Mouse (Mus musculus): Measurements from ENCODE around the gene C1qtnf2.

The C1qtnf2 gene

DNA sequence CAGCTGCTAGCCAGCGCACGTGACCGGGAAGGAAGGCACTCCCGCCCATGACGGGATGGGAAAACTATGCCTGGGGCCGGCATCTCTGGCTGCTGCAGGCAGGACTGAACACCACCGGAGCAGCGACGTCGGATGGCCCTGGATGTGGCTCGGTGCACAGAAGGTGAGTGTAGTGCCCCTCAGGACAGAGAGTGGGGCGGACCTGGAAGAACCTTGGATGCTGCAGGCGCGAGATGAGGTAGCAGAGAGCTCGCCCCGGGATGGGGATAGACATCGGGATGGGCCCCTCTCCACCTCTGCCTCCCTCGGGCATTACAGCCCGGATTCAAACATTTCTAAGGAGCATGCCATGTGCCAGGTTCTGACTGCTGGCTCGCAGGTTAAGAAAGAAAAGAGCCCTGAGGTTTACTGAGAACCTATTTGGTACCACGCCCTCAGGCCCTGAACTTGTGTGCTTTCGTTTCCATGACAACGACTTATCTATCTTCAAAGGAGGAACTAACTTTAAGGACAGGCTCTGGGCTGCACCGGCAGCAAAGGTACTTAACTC, at the start of gene C1qtnf2:
TSS of gene C1qtnf2 (plus strand) at position 52 of the 550 bp plus-strand sequence.
- no peak for DNase-seq (ENCODE audit: inconsistent ontology term)

- no peak for DNase-seq (ENCODE audit: inconsistent ontology term)
Observed at GRCm38 (mm10) chr11:43424386-43424785, 49.7 kb upstream of the C1qtnf2 start.

DNA sequence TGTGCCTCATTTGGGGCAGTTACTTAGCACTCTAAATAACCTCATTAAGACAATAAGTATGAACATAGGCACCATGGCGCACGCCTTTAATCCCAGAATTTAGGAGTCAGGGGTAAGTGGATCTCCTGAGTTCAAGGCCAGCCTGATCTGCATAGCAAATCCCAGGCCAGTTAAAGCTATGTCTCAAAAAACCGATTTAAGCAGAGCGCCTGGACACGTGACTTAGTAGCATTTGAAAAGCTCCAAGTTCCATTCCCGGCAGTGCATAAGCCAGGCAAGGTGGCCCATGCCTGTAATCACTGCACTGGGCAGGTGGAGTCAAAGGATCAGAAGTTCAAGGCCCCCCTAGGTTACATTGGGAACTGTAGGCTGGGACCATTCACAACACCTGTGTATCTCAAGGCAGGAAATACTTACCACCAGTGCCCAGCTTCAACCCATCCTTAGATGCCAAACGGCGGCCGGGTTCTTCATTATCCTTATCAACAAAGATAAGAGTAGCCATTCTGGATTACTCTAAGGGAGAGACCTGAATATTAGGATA, 48.8 kb upstream of the C1qtnf2 start:
- DNase-seq (ENCODE audit: inconsistent ontology term): no peak

DNA sequence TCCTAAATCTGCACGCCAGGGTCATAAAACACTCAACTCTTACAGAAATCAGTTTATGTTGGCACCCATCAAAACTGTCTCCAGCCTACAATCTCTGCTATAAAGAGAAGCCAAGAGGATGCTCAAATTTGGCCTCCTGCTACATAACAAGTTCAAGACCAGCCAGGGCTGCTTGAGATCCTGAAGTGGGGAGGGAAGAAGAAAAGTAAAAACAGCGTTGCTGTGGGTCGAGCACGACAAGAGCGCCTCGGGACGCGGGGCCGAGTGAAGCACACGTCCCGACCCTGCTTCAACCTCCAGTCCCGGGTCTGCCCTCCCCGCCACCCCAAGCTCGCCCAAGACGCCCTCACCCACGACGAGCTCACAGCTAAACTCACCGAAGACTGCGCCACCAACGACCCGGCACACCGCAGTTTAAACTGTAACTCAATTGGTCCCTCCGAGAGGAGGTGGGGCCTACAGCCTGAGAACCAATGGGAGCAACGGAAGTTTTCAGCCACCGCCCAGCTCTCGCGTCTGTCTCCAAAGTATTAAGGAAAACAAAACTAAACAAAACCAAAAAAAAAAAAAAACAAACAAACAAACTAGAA, 48.2 kb upstream of the C1qtnf2 start, which contains the start of gene Pttg1:
TSS of gene Pttg1 (minus strand) at position 428 of the 590 bp plus-strand sequence.
- DNase-seq (ENCODE audit: inconsistent ontology term): peak; percentile 92

GRCm38 (mm10) chr11:43426414-43426884, 47.6 kb upstream of the C1qtnf2 start:
- DNase-seq (ENCODE audit: inconsistent ontology term): no peak

DNA sequence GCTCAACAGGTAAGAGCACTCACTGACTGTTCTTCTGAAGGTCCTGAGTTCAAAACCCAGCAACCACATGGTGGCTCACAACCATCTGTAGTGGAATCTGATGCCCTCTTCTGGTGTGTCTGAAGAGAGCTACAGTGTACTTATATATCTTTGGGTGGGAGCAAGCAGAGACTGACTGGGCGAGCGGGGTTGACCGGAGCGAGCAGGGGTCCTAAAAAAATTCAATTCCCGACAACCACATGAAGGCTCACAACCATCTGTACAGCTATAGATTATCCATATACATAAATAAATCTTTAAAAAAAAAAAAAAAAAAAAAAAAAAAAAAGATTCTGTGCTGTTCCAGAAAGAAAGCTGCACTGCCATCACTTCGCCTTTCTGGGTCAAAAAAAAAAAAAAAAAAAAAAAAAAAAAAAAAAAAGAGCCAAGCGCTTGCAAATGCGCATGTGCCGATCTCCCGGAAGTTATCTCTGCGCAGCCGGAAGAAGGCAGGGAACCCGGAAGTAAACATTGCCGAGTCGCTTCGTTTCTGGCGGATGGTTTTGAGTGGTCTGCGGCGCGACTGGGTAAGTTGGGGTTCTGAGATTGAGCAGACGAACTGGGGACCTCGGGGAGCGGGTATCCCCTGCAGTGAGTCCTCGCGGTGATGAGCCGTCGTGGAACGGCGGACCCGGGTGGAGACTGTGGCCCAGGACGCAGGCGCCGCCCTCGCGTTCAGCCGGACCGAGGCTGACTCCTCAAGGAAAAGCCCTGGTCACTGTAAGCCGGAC, 40.6 kb upstream of the C1qtnf2 start, which contains the start of gene Slu7:
TSS of gene Slu7 (plus strand) at position 491 of the 770 bp plus-strand sequence.
- peak; percentile 77 for DNase-seq (ENCODE audit: inconsistent ontology term)

DNA sequence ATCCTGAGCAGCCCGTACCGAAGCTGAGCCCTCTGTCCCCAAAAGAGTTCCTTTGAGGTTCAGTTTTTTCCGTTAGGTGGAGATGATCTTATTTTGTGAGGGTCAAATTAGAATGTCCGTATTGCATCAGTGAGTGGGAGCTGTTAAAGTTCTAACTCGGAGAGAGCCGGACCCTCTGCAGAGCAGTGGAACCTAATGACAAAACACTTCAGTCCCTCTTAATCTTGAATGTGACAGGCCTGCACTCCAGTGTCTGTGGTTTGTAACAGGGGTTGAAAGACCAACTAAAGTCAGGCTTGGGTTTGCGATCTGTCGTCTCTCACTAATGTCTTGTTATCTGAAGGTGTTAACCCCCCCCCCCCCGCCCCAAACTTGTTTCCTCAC, 40.1 kb upstream of the C1qtnf2 start:
- no peak for DNase-seq (ENCODE audit: inconsistent ontology term)

GRCm38 (mm10) chr11:43441121-43441520, 33.0 kb upstream of the C1qtnf2 start:
- DNase-seq (ENCODE audit: inconsistent ontology term): no peak

DNA sequence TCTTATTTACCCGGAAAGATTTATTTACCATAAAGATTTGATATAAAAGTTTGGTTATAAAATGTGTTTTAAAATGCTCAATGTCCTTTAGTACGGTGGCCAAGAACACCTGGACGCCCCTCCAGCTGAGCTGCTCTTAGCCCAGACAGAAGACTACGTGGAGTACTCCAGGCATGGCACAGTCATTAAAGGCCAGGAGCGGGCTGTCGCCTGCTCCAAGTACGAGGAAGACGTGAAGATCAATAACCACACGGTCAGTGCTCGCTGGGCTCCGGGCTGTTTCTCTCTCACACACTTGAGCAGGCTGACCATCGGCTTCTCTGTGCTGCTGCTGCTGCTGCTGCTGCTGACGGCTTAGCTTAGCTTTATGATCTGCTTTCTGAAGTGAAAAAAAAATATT, 30.9 kb upstream of the C1qtnf2 start:
- no peak for DNase-seq (ENCODE audit: inconsistent ontology term)

- no peak for DNase-seq (ENCODE audit: inconsistent ontology term)
Observed at GRCm38 (mm10) chr11:43449916-43450315, 24.2 kb upstream of the C1qtnf2 start.

GRCm38 (mm10) chr11:43451322-43451721, 22.8 kb upstream of the C1qtnf2 start:
- no peak for DNase-seq (ENCODE audit: inconsistent ontology term)

DNA sequence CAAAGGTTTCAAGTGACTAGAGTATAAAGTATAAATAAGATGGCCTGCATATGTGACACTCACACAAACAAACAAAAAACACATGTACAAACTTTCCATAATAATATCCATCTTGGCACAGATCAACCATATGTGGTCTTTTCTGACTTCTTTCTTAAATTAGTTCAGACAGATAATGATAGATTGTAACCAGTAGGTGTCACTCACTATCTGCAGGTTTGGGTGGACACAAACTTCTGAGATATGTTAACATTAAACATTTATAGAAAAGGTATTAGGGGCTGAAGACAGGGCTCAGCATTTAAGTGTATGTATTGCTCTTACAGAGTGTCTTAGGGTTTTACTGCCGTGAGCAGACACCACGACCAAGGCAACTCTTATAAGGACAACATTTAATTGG, 21.8 kb upstream of the C1qtnf2 start:
- DNase-seq (ENCODE audit: inconsistent ontology term): no peak

DNA sequence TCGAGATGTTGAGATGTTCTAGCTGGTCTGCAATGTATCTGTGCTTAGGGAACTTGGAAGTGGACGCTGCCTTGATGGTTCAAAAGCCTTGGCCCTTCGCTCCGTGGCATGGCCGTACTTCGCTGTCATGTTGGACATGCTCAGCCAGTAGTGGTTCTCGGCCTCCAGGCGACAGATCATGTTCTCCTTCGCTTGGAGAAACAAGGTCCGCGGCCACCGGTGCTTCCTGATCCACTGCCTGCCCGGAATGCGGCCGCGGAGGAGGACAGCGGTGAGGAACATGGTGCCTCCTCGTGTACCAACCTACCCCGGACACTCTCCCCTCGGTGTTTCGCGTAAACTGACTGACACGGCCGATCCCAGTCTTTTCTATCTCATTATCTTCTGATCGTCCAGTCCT, 10.9 kb upstream of the C1qtnf2 start:
- no peak for DNase-seq (ENCODE audit: inconsistent ontology term)

DNA sequence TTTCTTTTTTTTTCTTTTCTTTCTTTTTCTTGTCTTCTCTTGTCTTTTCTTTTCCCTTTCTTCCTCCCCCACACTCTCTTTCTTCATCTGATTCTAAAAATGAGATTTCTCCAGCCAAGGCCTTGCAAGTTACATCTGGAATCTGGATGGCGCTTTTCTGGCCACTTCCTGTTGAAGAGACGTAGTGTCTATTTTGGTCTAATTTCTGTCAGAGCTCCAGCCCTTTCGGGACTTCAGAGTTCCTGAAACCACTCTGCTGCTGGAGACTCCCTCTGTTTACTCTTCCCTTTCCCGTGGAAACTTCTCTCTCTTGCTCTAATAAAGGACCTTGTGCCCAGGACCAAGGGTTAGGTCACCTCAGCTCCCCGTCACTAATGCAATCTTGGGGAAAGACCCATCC, 4.0 kb upstream of the C1qtnf2 start:
- DNase-seq (ENCODE audit: inconsistent ontology term): no peak

GRCm38 (mm10) chr11:43470881-43471820, 2.9 kb upstream of the C1qtnf2 start:
- peak; percentile 90 for DNase-seq (ENCODE audit: inconsistent ontology term)

DNA sequence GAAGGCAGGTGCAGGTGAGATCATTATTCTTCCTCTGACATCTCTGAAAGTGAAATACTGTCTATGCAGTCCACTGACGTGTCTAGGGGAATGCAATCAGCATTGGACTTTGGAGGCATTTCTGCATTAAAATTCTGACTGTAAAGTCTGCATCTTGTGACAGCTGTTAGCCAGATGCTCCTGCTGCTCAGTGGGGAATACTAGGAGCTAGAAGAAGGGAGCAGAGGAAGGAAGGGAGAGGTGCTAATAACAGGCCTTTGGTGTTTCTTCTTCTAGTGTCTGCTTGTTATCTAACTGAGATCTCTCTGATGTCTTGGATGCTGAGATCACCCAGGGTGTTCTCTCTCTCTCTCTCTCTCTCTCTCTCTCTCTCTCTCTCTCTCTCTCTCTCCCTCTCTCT, 961 bp upstream of the C1qtnf2 start:
- no peak for DNase-seq (ENCODE audit: inconsistent ontology term)

- no peak for DNase-seq (ENCODE audit: inconsistent ontology term)
Observed at GRCm38 (mm10) chr11:43473635-43474224, 346 bp upstream of the C1qtnf2 start.

- no peak for DNase-seq (ENCODE audit: inconsistent ontology term)
Observed at GRCm38 (mm10) chr11:43479376-43479775, 5.3 kb downstream of the C1qtnf2 start.

- DNase-seq (ENCODE audit: inconsistent ontology term): no peak
Observed at GRCm38 (mm10) chr11:43480561-43480960, 6.5 kb downstream of the C1qtnf2 start.

DNA sequence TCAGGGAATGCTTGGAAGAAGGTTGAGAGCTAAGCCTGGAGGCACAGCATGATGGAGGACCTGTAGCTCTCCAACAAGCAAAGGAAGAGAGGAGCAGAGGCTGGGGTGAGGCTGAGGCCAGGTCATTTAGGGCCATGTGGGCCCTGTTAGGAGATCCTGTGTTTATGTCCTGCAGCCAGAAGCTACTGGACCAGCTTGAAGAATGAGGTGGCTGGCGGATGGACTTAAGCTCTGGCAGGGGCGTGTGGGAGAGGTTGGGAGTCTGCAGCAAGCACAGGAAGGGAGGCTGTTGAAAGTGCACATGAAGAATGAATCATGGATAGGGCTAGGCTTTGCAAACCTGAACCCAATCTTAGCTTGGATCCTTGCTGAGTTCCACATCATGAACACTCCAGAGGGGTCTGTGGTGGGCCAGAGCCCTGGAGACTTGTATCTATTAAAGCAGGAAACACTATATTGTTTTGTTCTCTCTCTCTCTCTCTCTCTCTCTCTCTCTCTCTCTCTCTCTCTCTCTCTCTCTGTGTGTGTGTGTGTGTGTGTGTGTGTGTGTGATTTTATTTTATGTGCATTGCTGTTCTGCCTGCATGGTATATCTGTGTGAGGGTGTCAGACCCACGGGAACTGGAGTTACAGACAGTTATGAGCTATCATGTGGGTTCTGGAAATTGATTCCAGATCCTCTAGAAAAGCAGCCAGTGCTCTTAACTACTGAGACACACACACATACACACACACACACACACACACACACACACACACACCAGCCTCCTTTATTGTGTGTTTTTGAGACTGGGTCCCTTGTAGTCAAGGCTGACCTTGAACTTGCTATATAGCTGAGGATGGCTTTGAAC, 7.8 kb downstream of the C1qtnf2 start:
- DNase-seq (ENCODE audit: inconsistent ontology term): no peak

All from Muller cell, postnatal 12 days (primary cell).